Mouse (Mus musculus) limb, embryonic 13.5 days (tissue): ENCODE measurements around the gene Lrrc23. TPM values are rescaled to one million over a fixed set of nuclear protein-coding genes. Genes with fewer than 3 reads are reported as not detected.

Experiments used
- polyA plus RNA-seq: library from polyadenylated mRNA; unstranded; fragments of >200 nt; fragmentation: Nextera tagmentation; extraction: Ambion mirVana; gene quantifications from 2 replicates; pipeline ENCODE4 v1.2.1, GENCODE M21; 2015

Gene Lrrc23
- polyA plus RNA-seq, 1 experiment from 2014 or later: 0.59 TPM

Other genes starting within 250 kb of the Lrrc23 start
- gene C1s1, start 237.4 kb downstream of the Lrrc23 start, polyA plus RNA-seq: 1.8 and 1.9 TPM in 2 replicates
- gene C1rb, start 209.4 kb downstream of the Lrrc23 start, polyA plus RNA-seq: not detected in 2 replicates
- 0.24 TPM in 1 of 2 replicates, not detected in the other for gene C1s2, start 143.6 kb downstream of the Lrrc23 start, polyA plus RNA-seq
- gene Lpcat3, start 116.7 kb downstream of the Lrrc23 start, polyA plus RNA-seq: 56.4 and 57.0 TPM in 2 replicates
- 190 and 201 TPM in 2 replicates for gene Emg1, start 67.5 kb downstream of the Lrrc23 start, polyA plus RNA-seq
- gene Phb2, start 67.4 kb downstream of the Lrrc23 start, polyA plus RNA-seq: 324 and 325 TPM in 2 replicates
- gene Ptpn6, start 41.0 kb downstream of the Lrrc23 start, polyA plus RNA-seq: 9.0 and 10.9 TPM in 2 replicates
- 480 and 513 TPM in 2 replicates for gene Grcc10, start 38.4 kb downstream of the Lrrc23 start, polyA plus RNA-seq
- gene Gm45234, start 23.7 kb downstream of the Lrrc23 start, polyA plus RNA-seq: 0.11 TPM in 1 of 2 replicates, not detected in the other
- gene Atn1, start 23.2 kb downstream of the Lrrc23 start, polyA plus RNA-seq: 19.6 and 20.0 TPM in 2 replicates
- 7.2 and 7.7 TPM in 2 replicates for gene Eno2, start 10.1 kb downstream of the Lrrc23 start, polyA plus RNA-seq
- 10.4 and 12.3 TPM in 2 replicates for gene Spsb2, start 28.9 kb upstream of the Lrrc23 start, polyA plus RNA-seq
- 782 and 803 TPM in 2 replicates for gene Tpi1, start 34.6 kb upstream of the Lrrc23 start, polyA plus RNA-seq
- 165 and 177 TPM in 2 replicates for gene Usp5, start 49.8 kb upstream of the Lrrc23 start, polyA plus RNA-seq
- 166 and 172 TPM in 2 replicates for gene Cdca3, start 49.8 kb upstream of the Lrrc23 start, polyA plus RNA-seq
- 1.0 and 1.3 TPM in 2 replicates for gene Gnb3, start 60.5 kb upstream of the Lrrc23 start, polyA plus RNA-seq
- gene P3h3, start 78.0 kb upstream of the Lrrc23 start, polyA plus RNA-seq: 60.4 and 61.2 TPM in 2 replicates
- 2.9 and 3.5 TPM in 2 replicates for gene Gpr162, start 84.3 kb upstream of the Lrrc23 start, polyA plus RNA-seq
- 0.04 and 0.15 TPM in 2 replicates for gene Cd4, start 108.5 kb upstream of the Lrrc23 start, polyA plus RNA-seq
- gene Lag3, start 132.0 kb upstream of the Lrrc23 start, polyA plus RNA-seq: 1.7 and 3.1 TPM in 2 replicates
- gene Ptms, start 140.4 kb upstream of the Lrrc23 start, polyA plus RNA-seq: 303 and 321 TPM in 2 replicates
- gene Mlf2, start 151.7 kb upstream of the Lrrc23 start, polyA plus RNA-seq: 354 and 355 TPM in 2 replicates
- gene Cops7a, start 185.8 kb upstream of the Lrrc23 start, polyA plus RNA-seq: 128 and 133 TPM in 2 replicates
- 15.7 and 19.0 TPM in 2 replicates for gene Pianp, start 217.0 kb upstream of the Lrrc23 start, polyA plus RNA-seq
- 20.6 and 21.2 TPM in 2 replicates for gene Zfp384, start 229.4 kb upstream of the Lrrc23 start, polyA plus RNA-seq